Mouse (Mus musculus) cerebellum, adult 9-11 months (tissue): ENCODE results near the gene Nipal3.

Experiments used
- DNase-seq: peaks from one replicate; pipeline ENCODE4 v3.0.0; 2022

Nipal3 gene

GRCm38 (mm10) chr4:135433086-135433442 lies 61.8 kb downstream of the Nipal3 start:
- DNase-seq, result peak; percentile 69

GRCm38 (mm10) chr4:135429990-135430760 lies 64.7 kb downstream of the Nipal3 start:
- DNase-seq, result peak; percentile 89

GRCm38 (mm10) chr4:135429383-135429782 lies 65.5 kb downstream of the Nipal3 start:
- DNase-seq, result no peak

- DNase-seq, result no peak
Measured at GRCm38 (mm10) chr4:135426587-135426986, 68.3 kb downstream of the Nipal3 start.

GRCm38 (mm10) chr4:135425625-135426024 lies 69.2 kb downstream of the Nipal3 start:
- peak; percentile 78 for DNase-seq

GRCm38 (mm10) chr4:135420961-135421360 lies 73.9 kb downstream of the Nipal3 start:
- peak; percentile 65 for DNase-seq

GRCm38 (mm10) chr4:135420416-135420815 lies 74.4 kb downstream of the Nipal3 start:
- DNase-seq, result no peak

GRCm38 (mm10) chr4:135419996-135420395 lies 74.8 kb downstream of the Nipal3 start:
- DNase-seq, result no peak

GRCm38 (mm10) chr4:135416367-135416766 lies 78.5 kb downstream of the Nipal3 start:
- DNase-seq, result no peak

- DNase-seq, result no peak
Measured at GRCm38 (mm10) chr4:135413491-135413890, 81.3 kb downstream of the Nipal3 start.

- peak; percentile 38 for DNase-seq
Measured at GRCm38 (mm10) chr4:135411633-135412032, 83.2 kb downstream of the Nipal3 start.

- no peak for DNase-seq
Measured at GRCm38 (mm10) chr4:135406180-135406579, 88.7 kb downstream of the Nipal3 start.

- no peak for DNase-seq
Measured at GRCm38 (mm10) chr4:135404916-135405315, 89.9 kb downstream of the Nipal3 start.

- DNase-seq, result no peak
Measured at GRCm38 (mm10) chr4:135404048-135404447, 90.8 kb downstream of the Nipal3 start.

GRCm38 (mm10) chr4:135401881-135402280 lies 93.0 kb downstream of the Nipal3 start:
- no peak for DNase-seq

GRCm38 (mm10) chr4:135397991-135398390 lies 96.8 kb downstream of the Nipal3 start, which contains the start of gene Ncmap:
Gene Ncmap (minus strand): TSS chr4:135398227.
- DNase-seq, result no peak

- no peak for DNase-seq
Measured at GRCm38 (mm10) chr4:135397551-135397950, 97.3 kb downstream of the Nipal3 start.

- no peak for DNase-seq
Measured at GRCm38 (mm10) chr4:135396303-135396702, 98.5 kb downstream of the Nipal3 start.
